Mouse (Mus musculus): ENCODE results near the gene Smcr8. TPM values are rescaled to one million over a fixed set of nuclear protein-coding genes. Genes with fewer than 3 reads are reported as not detected.

The Smcr8 gene
- total and polyA plus RNA-seq, 2 experiments from 2014 or later: 2.1 to 7.6 TPM

GRCm38 (mm10) chr11:60830433-60831052, 53.2 kb downstream of the Smcr8 start, which contains the start of gene Dhrs7b:
TSS of gene Dhrs7b (plus strand) at chr11:60830631.
- H3K9ac ChIP-seq (replicated peaks; ENCODE audit: low read depth, low read length): peak within 1 kb of the TSS; percentile 65
- H3K4me1 ChIP-seq (ENCODE audit: control insufficient read depth, insufficient read depth): no peaks in the 10 kb centered on the region
- ATAC-seq (ENCODE audit: insufficient read depth, low read depth): peak; percentile 95
- under 1% methylated on average over 34 of the region's 34 CpGs for WGBS
- peak within 1 kb of the TSS; percentile 92 for H3K4me2 ChIP-seq (ENCODE audit: low read depth, low read length)
- TF ChIP-seq CTCF (IDR thresholded peaks at IDR 0.05; ENCODE audit: low read depth) (no peak), EP300 (IDR thresholded peaks at IDR 0.05; ENCODE audit: low read depth) (no peak)
- DNase-seq (ENCODE audit: low spot score): peak; percentile 94
- H3K27me3 ChIP-seq (ENCODE audit: control insufficient read depth, insufficient read depth, low read length): no peaks in the 10 kb centered on the region
- peak within 1 kb of the TSS; percentile 59 for H3K27ac ChIP-seq (ENCODE audit: low read depth)
- no peaks in the 10 kb centered on the region for H3K36me3 ChIP-seq (replicated peaks; ENCODE audit: control insufficient read depth, insufficient read depth, low read length)
- no peaks in the 10 kb centered on the region for H3K9me3 ChIP-seq (replicated peaks; ENCODE audit: control insufficient read depth, low read length)
- peak within 1 kb of the TSS; percentile 81 for H3K4me3 ChIP-seq (ENCODE audit: low read depth, low read length)

- Histone ChIP-seq H3K4me1 (ENCODE audit: control insufficient read depth, insufficient read depth) (no peaks in the 10 kb centered on the region), H3K36me3 (replicated peaks; ENCODE audit: control insufficient read depth, insufficient read depth, low read length) (no peaks in the 10 kb centered on the region), H3K9ac (replicated peaks; ENCODE audit: low read depth, low read length) (no peak overlapping the region), H3K27ac (ENCODE audit: low read depth) (no peak overlapping the region), H3K4me3 (ENCODE audit: low read depth, low read length) (no peak overlapping the region), H3K27me3 (ENCODE audit: control insufficient read depth, insufficient read depth, low read length) (no peaks in the 10 kb centered on the region), H3K9me3 (replicated peaks; ENCODE audit: control insufficient read depth, low read length) (no peaks in the 10 kb centered on the region), H3K4me2 (ENCODE audit: low read depth, low read length) (no peak overlapping the region)
- no peak for DNase-seq (ENCODE audit: low spot score)
- WGBS: 94% methylated on average over 6 of the region's 6 CpGs
- TF ChIP-seq CTCF (IDR thresholded peaks at IDR 0.05; ENCODE audit: low read depth) (no peak), EP300 (IDR thresholded peaks at IDR 0.05; ENCODE audit: low read depth) (no peak)
- ATAC-seq (ENCODE audit: insufficient read depth, low read depth): no peak
Observed at GRCm38 (mm10) chr11:60836897-60837296, 59.6 kb downstream of the Smcr8 start.

Small RNA genes within 50 kb of the gene (microRNA-seq; reads per million reads assigned to microRNA genes)
- gene Mir5100: 1.1 reads per million

Other genes starting within 250 kb of the Smcr8 start
- gene Alkbh5, start 241.1 kb upstream of the Smcr8 start, total RNA-seq (2014; rRNA removed; ENCODE audit: low replicate concordance): 51.3 and 68.8 TPM in 2 replicates
- gene Alkbh5, start 241.1 kb upstream of the Smcr8 start, polyA plus RNA-seq (2015; fragmentation: Nextera tagmentation; extraction: Ambion mirVana): 33.5 and 34.9 TPM in 2 replicates
- 33.0 and 34.7 TPM in 2 replicates for gene Llgl1, start 77.8 kb upstream of the Smcr8 start, total RNA-seq (2014; rRNA removed; ENCODE audit: low replicate concordance)
- gene Llgl1, start 77.8 kb upstream of the Smcr8 start, polyA plus RNA-seq (2015; fragmentation: Nextera tagmentation; extraction: Ambion mirVana): 13.5 and 13.9 TPM in 2 replicates
- gene Flii, start 50.3 kb upstream of the Smcr8 start, total RNA-seq (2014; rRNA removed; ENCODE audit: low replicate concordance): 82.2 and 123 TPM in 2 replicates
- 52.6 and 55.3 TPM in 2 replicates for gene Flii, start 50.3 kb upstream of the Smcr8 start, polyA plus RNA-seq (2015; fragmentation: Nextera tagmentation; extraction: Ambion mirVana)
- gene Mief2, start 49.1 kb upstream of the Smcr8 start, total RNA-seq (2014; rRNA removed; ENCODE audit: low replicate concordance): 26.5 and 27.4 TPM in 2 replicates
- gene Mief2, start 49.1 kb upstream of the Smcr8 start, polyA plus RNA-seq (2015; fragmentation: Nextera tagmentation; extraction: Ambion mirVana): 19.5 and 20.4 TPM in 2 replicates
- 7.3 and 8.8 TPM in 2 replicates for gene Top3a, start 159 bp upstream of the Smcr8 start, total RNA-seq (2014; rRNA removed; ENCODE audit: low replicate concordance)
- gene Top3a, start 159 bp upstream of the Smcr8 start, polyA plus RNA-seq (2015; fragmentation: Nextera tagmentation; extraction: Ambion mirVana): 3.8 and 4.4 TPM in 2 replicates
- gene Shmt1, start 34.2 kb downstream of the Smcr8 start, total RNA-seq (2014; rRNA removed; ENCODE audit: low replicate concordance): 34.6 and 77.7 TPM in 2 replicates
- gene Shmt1, start 34.2 kb downstream of the Smcr8 start, polyA plus RNA-seq (2015; fragmentation: Nextera tagmentation; extraction: Ambion mirVana): 25.2 and 26.7 TPM in 2 replicates
- gene Dhrs7b, start 53.1 kb downstream of the Smcr8 start, total RNA-seq (2014; rRNA removed; ENCODE audit: low replicate concordance): 20.7 and 28.4 TPM in 2 replicates
- gene Dhrs7b, start 53.1 kb downstream of the Smcr8 start, polyA plus RNA-seq (2015; fragmentation: Nextera tagmentation; extraction: Ambion mirVana): 22.9 and 27.8 TPM in 2 replicates
- 45.2 and 54.8 TPM in 2 replicates for gene Tmem11, start 101.7 kb downstream of the Smcr8 start, total RNA-seq (2014; rRNA removed; ENCODE audit: low replicate concordance)
- 56.2 and 58.6 TPM in 2 replicates for gene Tmem11, start 101.7 kb downstream of the Smcr8 start, polyA plus RNA-seq (2015; fragmentation: Nextera tagmentation; extraction: Ambion mirVana)
- 25.2 and 32.1 TPM in 2 replicates for gene Natd1, start 137.2 kb downstream of the Smcr8 start, total RNA-seq (2014; rRNA removed; ENCODE audit: low replicate concordance)
- 11.2 and 13.1 TPM in 2 replicates for gene Natd1, start 137.2 kb downstream of the Smcr8 start, polyA plus RNA-seq (2015; fragmentation: Nextera tagmentation; extraction: Ambion mirVana)
- 32.6 and 35.7 TPM in 2 replicates for gene Map2k3, start 154.5 kb downstream of the Smcr8 start, total RNA-seq (2014; rRNA removed; ENCODE audit: low replicate concordance)
- 48.3 and 48.6 TPM in 2 replicates for gene Map2k3, start 154.5 kb downstream of the Smcr8 start, polyA plus RNA-seq (2015; fragmentation: Nextera tagmentation; extraction: Ambion mirVana)
- gene Kcnj12, start 245.0 kb downstream of the Smcr8 start, total RNA-seq (2014; rRNA removed; ENCODE audit: low replicate concordance): 38.9 and 69.3 TPM in 2 replicates
- 9.5 and 10.8 TPM in 2 replicates for gene Kcnj12, start 245.0 kb downstream of the Smcr8 start, polyA plus RNA-seq (2015; fragmentation: Nextera tagmentation; extraction: Ambion mirVana)